Mouse (Mus musculus) heart, embryonic 14.5 days (tissue): ENCODE measurements around the gene Synj1. TPM values are rescaled to one million over a fixed set of nuclear protein-coding genes. Genes with fewer than 3 reads are reported as not detected.
A peak's percentile ranks its signal among the peaks of the same experiment; 100 is the strongest.

ENCODE experiments used
- ATAC-seq: fragments of 200-750 bp; cut with Nextera tagmentation; 2 replicates; pipeline ENCODE4 v1.8.0; 2017; ENCODE audit warnings: low read depth, moderate TSS enrichment; ENCODE audit not compliant: insufficient number of reproducible peaks, insufficient read depth, low FRiP score
- H3K27ac ChIP-seq, 2 experiments: fragments of 200-500 bp in 1 of 2; fragments of 300-500 bp in 1 of 2; sonication (generic) in 1 of 2; replicated peaks in 1 of 2; 2 replicates each; pipeline ENCODE4 v1.5.1; 2012 to 2014; ENCODE audit warnings: low read depth in 2 of 2, low read length in 2 of 2, control low read depth in 1 of 2, mild to moderate bottlenecking in 1 of 2, mixed read lengths in 1 of 2; ENCODE audit not compliant: control insufficient read depth in 1 of 2, insufficient read depth in 1 of 2
- H3K27me3 ChIP-seq: fragments of 300-500 bp; sonication (generic); 2 replicates; pipeline ENCODE4 v1.6.1; 2014; ENCODE audit warnings: mild to moderate bottlenecking, low read length, control low read depth; ENCODE audit not compliant: control insufficient read depth, insufficient read depth
- H3K36me3 ChIP-seq: fragments of 300-500 bp; sonication (generic); 2 replicates; pipeline ENCODE4 v1.6.1; 2014; ENCODE audit warnings: mild to moderate bottlenecking, control low read depth, low read length, mixed read lengths; ENCODE audit not compliant: control insufficient read depth, insufficient read depth
- H3K4me1 ChIP-seq, 2 experiments: fragments of 200-500 bp in 1 of 2; fragments of 300-500 bp in 1 of 2; sonication (generic) in 1 of 2; 2 replicates each; pipeline ENCODE4 v1.6.1; 2012 to 2014; ENCODE audit warnings: low read length in 2 of 2, control low read depth in 1 of 2, mixed read lengths in 1 of 2; ENCODE audit not compliant: control insufficient read depth in 2 of 2, insufficient read depth in 2 of 2
- H3K4me2 ChIP-seq: fragments of 300-500 bp; sonication (generic); 2 replicates; pipeline ENCODE4 v1.6.1; 2014; ENCODE audit warnings: mild to moderate bottlenecking, low read length
- H3K4me3 ChIP-seq, 2 experiments: fragments of 200-500 bp in 1 of 2; fragments of 300-500 bp in 1 of 2; sonication (generic) in 1 of 2; 2 replicates each; pipeline ENCODE4 v1.5.1; 2012 to 2014; ENCODE audit warnings: low read length in 2 of 2, mild to moderate bottlenecking in 2 of 2, control low read depth in 1 of 2, low read depth in 1 of 2, moderate library complexity in 1 of 2; ENCODE audit not compliant: control insufficient read depth in 1 of 2, insufficient read depth in 1 of 2
- H3K9ac ChIP-seq: fragments of 300-500 bp; sonication (generic); 2 replicates; pipeline ENCODE4 v1.6.1; 2014; ENCODE audit warnings: mild to moderate bottlenecking, low read length
- H3K9me3 ChIP-seq: fragments of 300-500 bp; sonication (generic); 2 replicates; pipeline ENCODE4 v1.6.1; 2016; ENCODE audit warnings: low read length, control low read depth; ENCODE audit not compliant: control insufficient read depth
- WGBS: fragments of 180-500 bp; shearing (Covaris S2); extraction: QIAGEN DNeasy Blood & Tissue Kit; methylation state at CpG from one replicate; pipeline ENCODE4 v1.1.7; 2014; 5-methylcytosine and 5-hydroxymethylcytosine counted together
- polyA plus RNA-seq: library from polyadenylated mRNA; unstranded; fragments of >200 nt; fragmentation: Nextera tagmentation; extraction: Ambion mirVana; gene quantifications from 2 replicates; pipeline ENCODE4 v1.2.1, GENCODE M21; 2014

The Synj1 gene
- 14.1 and 16.5 TPM in 2 replicates for polyA plus RNA-seq

- peak within 1 kb of the TSS; percentile 90 for H3K9ac ChIP-seq
- under 1% methylated on average over 55 of the region's 66 CpGs for WGBS
- ATAC-seq: peak; percentile 95
- peaks cover 33% of the 10 kb centered on the region for H3K36me3 ChIP-seq
- H3K9me3 ChIP-seq: no peaks in the 10 kb centered on the region
- peak within 1 kb of the TSS; percentile 86 for H3K4me2 ChIP-seq
- H3K27me3 ChIP-seq: no peaks in the 10 kb centered on the region
- H3K4me3 ChIP-seq: peak within 1 kb of the TSS; percentile 90 to 95
- peak within 1 kb of the TSS; percentile 87 to 93 for H3K27ac ChIP-seq
- H3K4me1 ChIP-seq: peaks cover 3 to 13% of the 10 kb centered on the region in 2 experiments; a peak in 3 of 4 replicates
Measured at GRCm38 (mm10) chr16:91011021-91011683, at the start of gene Synj1. TSS of gene Synj1 (minus strand) at chr16:91011308.

GRCm38 (mm10) chr16:91057741-91058140, 46.6 kb upstream of the Synj1 start:
- Histone ChIP-seq H3K4me2 (no peak overlapping the region), H3K36me3 (no peaks in the 10 kb centered on the region), H3K4me3 (no peak overlapping the region), H3K9ac (no peak overlapping the region), H3K27me3 (0 out of 2 replicates have a peak, but pooled peaks cover 3% of the 10 kb centered on the region), H3K9me3 (no peaks in the 10 kb centered on the region), H3K4me1 (no peaks in the 10 kb centered on the region), H3K27ac (no peak overlapping the region)
- WGBS: 30% methylated on average over 6 of the region's 6 CpGs
- ATAC-seq: no peak

DNA sequence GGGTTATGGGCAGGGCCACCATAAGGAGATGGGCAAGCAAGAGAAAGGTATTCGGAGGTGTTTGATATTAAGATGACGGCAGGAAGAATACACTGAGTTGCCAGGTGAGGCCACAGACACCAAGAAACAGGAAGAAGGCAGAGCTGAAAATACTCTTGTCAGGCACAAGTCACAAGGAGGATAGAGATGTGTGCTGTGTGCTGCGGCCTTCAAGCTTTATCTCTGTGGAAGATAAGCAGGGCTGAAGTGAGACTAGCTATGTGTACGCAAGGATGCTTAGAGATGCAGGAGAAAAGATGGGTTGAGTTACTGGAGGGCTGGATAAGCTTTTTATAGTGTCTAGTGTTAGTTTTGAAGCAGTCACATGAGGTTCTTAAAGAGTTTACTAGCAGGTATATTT, 46.2 kb upstream of the Synj1 start:
- ATAC-seq: no peak
- no peak overlapping the region for H3K4me3 ChIP-seq
- no peaks in the 10 kb centered on the region for H3K9me3 ChIP-seq
- H3K9ac ChIP-seq: no peak overlapping the region
- no peak overlapping the region for H3K27ac ChIP-seq
- H3K36me3 ChIP-seq: no peaks in the 10 kb centered on the region
- 46% methylated on average over 4 of the region's 4 CpGs for WGBS
- H3K27me3 ChIP-seq: 0 out of 2 replicates have a peak, but pooled peaks cover 3% of the 10 kb centered on the region
- no peaks in the 10 kb centered on the region for H3K4me1 ChIP-seq
- no peak overlapping the region for H3K4me2 ChIP-seq

- 47% methylated on average over 16 of the region's 16 CpGs for WGBS
- no peak overlapping the region for H3K9ac ChIP-seq
- no peak for ATAC-seq
- peak overlapping the region; percentile 20; the same call in 1 of the 2 replicates for H3K4me2 ChIP-seq
- H3K4me1 ChIP-seq: no peaks in the 10 kb centered on the region
- H3K9me3 ChIP-seq: no peaks in the 10 kb centered on the region
- H3K27ac ChIP-seq: no peak overlapping the region
- 0 out of 2 replicates have a peak, but pooled peaks cover under 1% of the 10 kb centered on the region for H3K27me3 ChIP-seq
- no peak overlapping the region for H3K4me3 ChIP-seq
- no peaks in the 10 kb centered on the region for H3K36me3 ChIP-seq
Measured at GRCm38 (mm10) chr16:91056043-91056821, 45.1 kb upstream of the Synj1 start.

GRCm38 (mm10) chr16:91055150-91055549, 44.0 kb upstream of the Synj1 start:
- no peaks in the 10 kb centered on the region for H3K4me1 ChIP-seq
- no peaks in the 10 kb centered on the region for H3K36me3 ChIP-seq
- H3K27ac ChIP-seq: no peak overlapping the region
- H3K9me3 ChIP-seq: no peaks in the 10 kb centered on the region
- no peak overlapping the region for H3K9ac ChIP-seq
- 79% methylated on average over 5 of the region's 5 CpGs for WGBS
- ATAC-seq: no peak
- no peak overlapping the region for H3K4me2 ChIP-seq
- H3K4me3 ChIP-seq: no peak overlapping the region
- H3K27me3 ChIP-seq: no peaks in the 10 kb centered on the region

- Histone ChIP-seq H3K27ac (no peak overlapping the region), H3K9ac (no peak overlapping the region), H3K36me3 (no peaks in the 10 kb centered on the region), H3K4me2 (no peak overlapping the region), H3K9me3 (no peaks in the 10 kb centered on the region), H3K27me3 (no peaks in the 10 kb centered on the region), H3K4me1 (no peaks in the 10 kb centered on the region), H3K4me3 (no peak overlapping the region)
- 58% methylated on average over 8 of the region's 8 CpGs for WGBS
- no peak for ATAC-seq
Measured at GRCm38 (mm10) chr16:91053599-91053998, 42.5 kb upstream of the Synj1 start.

DNA sequence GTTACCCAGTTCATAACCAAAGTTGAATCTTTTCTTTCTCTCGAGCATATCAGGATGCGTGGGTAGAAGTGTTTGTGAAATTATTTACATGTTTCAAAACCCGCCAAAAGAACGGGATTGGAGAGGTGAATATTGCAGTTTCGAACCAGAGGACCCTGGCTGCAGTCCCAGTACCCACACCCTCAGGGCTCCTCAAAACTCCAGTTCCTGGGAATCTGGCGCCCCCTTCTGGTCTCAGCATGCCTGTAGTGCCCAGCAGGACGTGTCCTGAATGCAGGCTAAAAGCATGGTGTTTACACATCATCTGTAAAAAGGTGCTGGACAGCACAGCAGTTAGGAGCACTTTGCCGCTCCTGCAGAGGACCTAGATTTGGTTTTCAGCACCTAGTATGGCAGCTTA, 34.4 kb upstream of the Synj1 start:
- no peaks in the 10 kb centered on the region for H3K27me3 ChIP-seq
- H3K4me3 ChIP-seq: no peak overlapping the region
- no peak for ATAC-seq
- 58% methylated on average over 8 of the region's 8 CpGs for WGBS
- no peak overlapping the region for H3K27ac ChIP-seq
- peaks cover 14% of the 10 kb centered on the region for H3K36me3 ChIP-seq
- H3K9ac ChIP-seq: no peak overlapping the region
- no peak overlapping the region; the same call in 1 of the 2 replicates for H3K4me2 ChIP-seq
- peaks cover 4 to 22% of the 10 kb centered on the region in 2 experiments; a peak in 3 of 4 replicates for H3K4me1 ChIP-seq
- no peaks in the 10 kb centered on the region for H3K9me3 ChIP-seq
